Mouse (Mus musculus): ENCODE results near the gene Ovol2. TPM values are rescaled to one million over a fixed set of nuclear protein-coding genes. Genes with fewer than 3 reads are reported as not detected.

Gene Ovol2
- polyA plus RNA-seq, 1 experiment from 2014 or later: 0.29 TPM

DNA sequence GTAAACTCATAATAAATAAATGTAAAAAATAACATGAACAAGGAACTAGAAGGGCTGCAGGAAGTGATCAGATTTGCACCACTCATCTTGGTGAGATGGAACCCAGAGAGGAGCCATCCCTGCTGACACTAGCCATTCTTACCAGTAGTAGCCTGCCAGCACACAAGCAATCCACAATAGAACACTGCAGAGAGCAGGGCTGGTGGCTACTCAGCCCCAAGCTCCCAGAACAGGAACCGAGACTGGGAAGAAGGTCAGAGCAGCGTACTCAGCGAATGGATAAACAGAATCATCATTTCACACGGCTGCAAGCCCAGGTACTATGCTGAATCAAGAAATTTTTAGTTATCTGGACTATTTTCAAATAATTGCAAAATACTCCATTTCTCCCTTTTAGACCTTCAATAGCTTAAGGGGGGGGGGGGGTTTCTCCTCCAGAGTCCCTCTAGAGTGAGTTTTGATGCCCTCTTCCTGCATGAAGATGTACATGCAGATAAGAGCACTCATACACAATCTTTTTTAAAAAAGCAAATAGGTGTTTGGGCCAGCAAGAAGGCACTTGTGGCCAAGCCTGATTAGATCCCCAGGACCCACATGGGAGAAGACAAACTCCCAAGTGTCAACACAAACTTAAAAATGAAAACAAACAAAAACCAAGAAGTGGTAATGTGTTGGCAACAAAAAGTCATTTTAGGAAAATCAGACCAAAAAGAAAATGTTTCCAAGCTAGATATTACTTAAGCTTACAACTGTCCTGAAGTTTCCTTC is 65.8 kb downstream of the Ovol2 start:
- no peak for ATAC-seq (ENCODE audit: low FRiP score)
- no peak overlapping the region for H3K4me3 ChIP-seq (ENCODE audit: low read depth, low read length)
- peaks cover 16% of the 10 kb centered on the region for H3K4me1 ChIP-seq (ENCODE audit: control insufficient read depth, insufficient read depth, low read length)
- H3K9me3 ChIP-seq (ENCODE audit: control insufficient read depth, low read length): no peaks in the 10 kb centered on the region
- no peak overlapping the region for H3K4me2 ChIP-seq
- WGBS: 51% methylated on average over 4 of the region's 4 CpGs
- H3K27ac ChIP-seq (ENCODE audit: low read depth, low read length): no peak overlapping the region
- DNase-seq (ENCODE audit: low spot score, missing footprints): peak; percentile 72
- H3K9ac ChIP-seq (ENCODE audit: low read length): no peak overlapping the region
- H3K36me3 ChIP-seq (ENCODE audit: control insufficient read depth, insufficient read depth, low read length): no peaks in the 10 kb centered on the region; the same call in 1 of the 2 replicates
- H3K27me3 ChIP-seq (ENCODE audit: control insufficient read depth, insufficient read depth, low read length): no peaks in the 10 kb centered on the region

DNA sequence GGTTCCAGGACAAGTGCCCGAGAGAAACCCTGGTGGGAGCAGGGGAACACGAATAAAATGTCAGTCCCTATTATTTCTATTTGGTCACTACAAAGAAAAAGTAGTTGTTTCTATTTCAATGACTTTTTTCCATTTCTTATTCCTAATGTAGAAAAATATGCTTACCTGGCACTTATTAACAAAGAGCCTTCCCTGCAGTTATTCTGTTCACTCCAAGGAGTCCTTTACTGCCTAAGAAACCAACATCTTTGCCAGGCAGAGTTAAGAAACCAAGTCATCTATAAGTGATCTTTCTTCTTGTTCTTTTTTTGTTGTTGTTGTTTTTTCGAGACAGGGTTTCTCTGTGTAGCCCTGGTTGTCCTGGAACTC is 66.8 kb downstream of the Ovol2 start:
- H3K4me1 ChIP-seq (ENCODE audit: control insufficient read depth, insufficient read depth, low read length): peaks cover 16% of the 10 kb centered on the region
- H3K9ac ChIP-seq (ENCODE audit: low read length): no peak overlapping the region
- no peak overlapping the region for H3K4me3 ChIP-seq (ENCODE audit: low read depth, low read length)
- H3K36me3 ChIP-seq (ENCODE audit: control insufficient read depth, insufficient read depth, low read length): peaks cover 3% of the 10 kb centered on the region; the same call in 1 of the 2 replicates
- ATAC-seq (ENCODE audit: low FRiP score) (no peak), DNase-seq (ENCODE audit: low spot score, missing footprints) (no peak)
- no peak overlapping the region for H3K4me2 ChIP-seq
- H3K9me3 ChIP-seq (ENCODE audit: control insufficient read depth, low read length): no peaks in the 10 kb centered on the region
- WGBS: 85% methylated on average over 3 of the region's 3 CpGs
- H3K27ac ChIP-seq (ENCODE audit: low read depth, low read length): no peak overlapping the region
- no peaks in the 10 kb centered on the region for H3K27me3 ChIP-seq (ENCODE audit: control insufficient read depth, insufficient read depth, low read length)

DNA sequence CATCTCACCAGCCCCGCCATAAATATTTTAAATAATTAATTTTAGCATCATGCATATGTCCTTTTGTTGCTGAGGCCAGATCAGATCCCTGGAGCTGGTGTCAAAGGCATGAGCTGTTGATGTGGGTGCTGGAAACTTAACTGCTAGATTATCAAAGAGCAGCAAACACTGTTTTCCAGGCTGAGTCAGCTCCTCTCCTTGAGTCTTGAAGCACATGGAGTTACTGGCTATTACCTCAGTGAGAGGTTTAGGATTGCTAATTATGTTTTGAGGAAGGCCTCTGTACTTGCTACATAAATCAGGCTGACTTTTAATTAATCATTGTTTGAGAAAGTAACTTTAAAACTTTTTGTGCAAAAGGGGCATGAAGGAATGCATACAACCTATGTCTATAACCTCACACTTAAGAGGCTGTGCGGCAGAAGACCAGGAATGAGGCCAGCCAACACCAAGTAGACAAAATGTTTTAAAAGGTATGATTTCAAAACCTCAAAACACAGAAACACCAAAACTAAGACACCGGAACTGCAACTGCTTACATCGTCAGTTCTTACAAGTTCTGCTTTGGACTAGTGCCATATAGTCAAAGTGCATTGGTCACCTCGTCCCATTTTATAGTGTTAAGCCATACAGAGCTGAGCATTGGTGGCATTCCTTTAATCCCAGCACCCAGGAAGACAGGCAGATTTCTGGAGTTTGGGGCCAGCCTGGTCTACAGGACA is 67.4 kb downstream of the Ovol2 start:
- no peak overlapping the region for H3K4me3 ChIP-seq (ENCODE audit: low read depth, low read length)
- H3K27ac ChIP-seq (ENCODE audit: low read depth, low read length): no peak overlapping the region
- no peak overlapping the region for H3K9ac ChIP-seq (ENCODE audit: low read length)
- peaks cover 3% of the 10 kb centered on the region; the same call in 1 of the 2 replicates for H3K36me3 ChIP-seq (ENCODE audit: control insufficient read depth, insufficient read depth, low read length)
- peaks cover 16% of the 10 kb centered on the region for H3K4me1 ChIP-seq (ENCODE audit: control insufficient read depth, insufficient read depth, low read length)
- H3K27me3 ChIP-seq (ENCODE audit: control insufficient read depth, insufficient read depth, low read length): no peaks in the 10 kb centered on the region
- no peak overlapping the region for H3K4me2 ChIP-seq
- ATAC-seq (ENCODE audit: low FRiP score) (no peak), DNase-seq (ENCODE audit: low spot score, missing footprints) (no peak)
- 87% methylated on average over 5 of the region's 5 CpGs for WGBS
- no peaks in the 10 kb centered on the region for H3K9me3 ChIP-seq (ENCODE audit: control insufficient read depth, low read length)

DNA sequence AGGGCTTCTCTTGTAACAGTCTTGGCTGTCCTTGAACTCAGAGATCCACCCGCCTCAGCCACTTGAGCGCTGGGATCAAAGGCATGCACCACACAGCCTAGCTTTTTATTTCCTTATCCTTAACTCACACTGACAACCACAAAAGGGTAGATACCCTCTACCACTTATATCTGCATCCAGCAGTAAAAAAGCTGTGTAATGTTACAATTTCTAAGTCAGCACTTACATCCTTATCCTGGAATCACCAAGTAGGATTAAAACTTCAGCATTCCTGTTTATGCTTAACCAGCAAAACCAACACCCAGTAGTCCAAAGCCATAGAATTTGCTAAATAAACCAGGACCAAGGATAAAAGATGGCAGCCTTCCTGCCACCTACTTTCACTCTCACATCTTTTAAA is 69.1 kb downstream of the Ovol2 start:
- no peak overlapping the region for H3K27ac ChIP-seq (ENCODE audit: low read depth, low read length)
- no peak for ATAC-seq (ENCODE audit: low FRiP score)
- no peaks in the 10 kb centered on the region for H3K9me3 ChIP-seq (ENCODE audit: control insufficient read depth, low read length)
- peaks cover 4% of the 10 kb centered on the region; the same call in 1 of the 2 replicates for H3K4me1 ChIP-seq (ENCODE audit: control insufficient read depth, insufficient read depth, low read length)
- WGBS: 85% methylated on average over 2 of the region's 2 CpGs
- H3K27me3 ChIP-seq (ENCODE audit: control insufficient read depth, insufficient read depth, low read length): no peaks in the 10 kb centered on the region
- H3K4me2 ChIP-seq: no peak overlapping the region
- no peak overlapping the region for H3K4me3 ChIP-seq (ENCODE audit: low read depth, low read length)
- H3K9ac ChIP-seq (ENCODE audit: low read length): no peak overlapping the region
- no peak for DNase-seq (ENCODE audit: low spot score, missing footprints)
- peaks cover 11% of the 10 kb centered on the region for H3K36me3 ChIP-seq (ENCODE audit: control insufficient read depth, insufficient read depth, low read length)

Other genes starting within 250 kb of the Ovol2 start
- 15.7 and 17.4 TPM in 2 replicates for gene Mgme1, start 61.5 kb downstream of the Ovol2 start, polyA plus RNA-seq (2014; fragmentation: Nextera tagmentation; extraction: Ambion mirVana)
- 105 and 111 TPM in 2 replicates for gene Snx5, start 61.2 kb downstream of the Ovol2 start, polyA plus RNA-seq (2014; fragmentation: Nextera tagmentation; extraction: Ambion mirVana)
- gene Kat14, start 36.8 kb upstream of the Ovol2 start, polyA plus RNA-seq (2014; fragmentation: Nextera tagmentation; extraction: Ambion mirVana): 31.1 and 36.8 TPM in 2 replicates
- 1.4 TPM in 1 of 2 replicates, not detected in the other for gene Pet117, start 36.9 kb upstream of the Ovol2 start, polyA plus RNA-seq (2014; fragmentation: Nextera tagmentation; extraction: Ambion mirVana)
- 3.0 and 3.4 TPM in 2 replicates for gene Dzank1, start 195.3 kb upstream of the Ovol2 start, polyA plus RNA-seq (2014; fragmentation: Nextera tagmentation; extraction: Ambion mirVana)
- 30.3 and 33.2 TPM in 2 replicates for gene Polr3f, start 195.6 kb upstream of the Ovol2 start, polyA plus RNA-seq (2014; fragmentation: Nextera tagmentation; extraction: Ambion mirVana)
- 75.9 and 78.0 TPM in 2 replicates for gene Rbbp9, start 218.7 kb upstream of the Ovol2 start, polyA plus RNA-seq (2014; fragmentation: Nextera tagmentation; extraction: Ambion mirVana)
- 123 and 124 TPM in 2 replicates for gene Sec23b, start 224.1 kb upstream of the Ovol2 start, polyA plus RNA-seq (2014; fragmentation: Nextera tagmentation; extraction: Ambion mirVana)

Measured in midbrain, embryonic 11.5 days (tissue).